Mouse (Mus musculus) kidney, postnatal 25 days (tissue): ENCODE measurements around the gene Rapgef2.
"Not testable (repeated sequence)": the region's sequence is repeated elsewhere in the genome, so short reads cannot be mapped to it uniquely, and the experiment has no call there.

ENCODE experiments used
- DNase-seq, 2 experiments: peaks; one replicate each; pipeline ENCODE4 v3.0.0; 2021; ENCODE audit warnings: mixed read lengths in 2 of 2

The Rapgef2 gene

GRCm38 (mm10) chr3:79233478-79234415 lies 52.6 kb downstream of the Rapgef2 start:
- peak in 1 of 2 experiments; percentile 39 for DNase-seq

- no peak for DNase-seq
Observed at GRCm38 (mm10) chr3:79230718-79231117, 55.6 kb downstream of the Rapgef2 start.

DNA sequence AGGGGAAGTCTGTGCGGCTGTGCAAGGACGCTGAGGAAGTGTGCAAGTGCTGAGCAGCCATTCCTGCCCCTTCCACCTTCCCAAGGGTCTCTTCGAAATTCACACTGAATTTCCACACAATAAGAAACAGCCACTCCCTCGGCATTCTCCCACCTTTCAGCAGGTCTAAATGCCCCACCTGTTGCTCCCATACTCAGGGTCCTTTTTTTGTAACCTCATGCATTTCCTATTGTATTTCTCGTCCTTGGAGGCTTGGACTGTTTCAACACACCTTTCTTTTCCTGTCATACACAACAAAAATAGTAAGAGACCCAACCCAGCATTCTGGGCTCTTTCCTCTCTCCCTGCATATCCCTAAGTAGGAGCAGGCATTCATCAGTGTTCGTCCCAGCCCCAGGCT lies 56.8 kb downstream of the Rapgef2 start:
- no peak for DNase-seq

DNA sequence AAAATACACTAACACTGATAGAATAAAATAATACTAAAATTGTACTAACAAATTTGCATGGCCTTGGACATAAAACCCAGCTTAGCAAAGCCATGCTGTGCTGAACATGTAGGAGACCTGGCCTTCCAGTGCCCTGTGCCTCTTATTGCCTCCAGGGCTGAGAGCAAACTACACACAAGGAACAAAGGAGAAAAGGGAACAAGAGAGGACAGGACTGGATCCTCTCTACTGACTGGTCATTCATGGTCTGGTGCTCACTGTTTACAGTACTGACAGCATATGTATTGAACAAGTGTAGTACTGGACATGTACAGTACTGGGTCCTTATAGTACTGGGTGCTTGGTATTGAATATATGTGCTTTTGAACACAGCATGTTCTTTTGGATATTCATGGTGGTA lies 58.0 kb downstream of the Rapgef2 start:
- DNase-seq = no peak

DNA sequence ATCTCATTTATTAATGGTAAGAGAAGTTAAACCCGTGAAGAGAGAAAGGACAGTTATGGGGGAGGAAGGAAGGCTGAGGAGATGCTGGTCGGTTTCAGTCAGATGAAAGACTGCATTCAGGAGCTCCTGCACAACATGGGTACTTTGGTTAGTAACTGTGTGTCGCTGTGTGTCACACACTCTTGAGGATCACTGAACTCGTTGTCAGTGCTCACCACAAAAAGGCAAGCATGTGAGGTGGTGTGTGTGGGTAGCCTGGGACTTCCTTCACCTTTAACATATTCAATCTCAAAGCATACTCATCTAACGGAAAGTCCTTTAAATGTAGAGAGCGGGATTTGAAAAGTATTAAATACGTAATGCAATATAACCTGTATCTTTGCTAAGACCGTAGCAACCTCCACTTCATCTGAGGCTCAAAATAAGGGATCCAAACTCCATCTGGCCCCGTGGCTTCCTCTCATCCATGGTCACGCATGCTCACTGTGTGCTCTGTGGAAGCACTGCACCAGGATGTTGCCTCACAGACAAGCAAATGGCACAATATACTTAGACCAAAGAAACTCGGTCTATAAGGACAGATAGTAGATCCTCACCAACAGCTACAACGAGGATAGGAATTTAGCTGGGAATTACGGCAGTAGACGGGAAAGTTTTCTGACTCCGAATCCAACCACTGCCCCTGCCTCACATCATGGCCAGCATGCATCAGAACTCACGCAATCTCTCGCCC lies 58.8 kb downstream of the Rapgef2 start:
- DNase-seq = no peak

DNA sequence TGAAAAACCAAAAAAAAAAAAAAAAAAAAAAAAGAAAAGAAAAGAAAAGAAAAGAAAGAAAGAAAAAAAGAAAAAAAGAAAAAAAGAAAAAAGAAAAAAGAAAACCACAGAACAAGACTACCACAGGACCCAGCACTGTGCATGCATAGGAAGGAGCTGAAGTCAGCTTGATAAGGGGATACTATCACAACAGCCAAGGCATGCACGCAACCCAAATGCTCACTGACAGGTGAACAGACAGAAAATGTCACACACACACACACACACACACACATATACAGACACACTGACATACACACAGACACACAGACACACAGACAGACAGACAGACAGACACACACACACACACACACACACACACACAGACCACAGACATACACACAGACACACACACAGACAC lies 59.5 kb downstream of the Rapgef2 start:
- not testable (repeated sequence) for DNase-seq

DNA sequence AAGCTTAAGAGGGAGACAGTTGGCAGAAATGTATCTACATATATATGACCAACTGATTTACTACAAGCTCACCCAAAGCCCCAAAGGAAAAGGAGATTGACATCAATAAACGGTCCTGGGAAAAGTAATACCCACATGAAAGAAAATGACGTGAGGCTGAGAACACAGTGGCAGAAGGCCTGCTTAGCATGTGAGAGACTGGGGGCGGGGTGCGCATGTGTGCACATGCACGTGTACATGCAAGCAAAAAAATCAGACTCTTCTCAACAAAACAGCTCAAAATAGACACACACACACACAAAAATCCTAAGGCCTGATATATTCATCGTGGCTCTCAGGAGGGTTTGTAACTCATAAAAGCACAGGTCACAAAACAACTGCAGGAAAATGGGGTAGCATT lies 60.4 kb downstream of the Rapgef2 start:
- DNase-seq = no peak

DNA sequence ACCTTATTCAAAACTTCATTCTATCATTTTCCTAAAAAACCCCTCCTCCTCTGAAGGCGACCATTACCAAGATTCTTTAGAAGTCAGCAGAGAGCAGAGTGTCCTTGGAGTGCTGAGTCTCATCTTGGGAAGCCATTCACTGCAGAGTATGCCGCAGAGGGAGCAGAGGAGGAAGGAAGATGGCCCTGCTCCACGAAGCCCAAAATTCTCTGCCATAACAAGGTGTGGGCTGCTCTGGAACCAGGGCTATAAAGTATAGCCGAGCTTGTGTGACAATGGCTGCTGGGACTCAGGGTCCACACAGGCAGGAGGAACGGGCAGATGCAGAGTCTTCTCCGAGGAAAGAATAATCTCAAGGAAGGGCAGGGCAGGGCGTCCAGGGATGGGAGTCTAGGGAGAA lies 62.0 kb downstream of the Rapgef2 start:
- no peak for DNase-seq

GRCm38 (mm10) chr3:79223281-79223680 lies 63.0 kb downstream of the Rapgef2 start:
- peak in 1 of 2 experiments; percentile 49 for DNase-seq

GRCm38 (mm10) chr3:79222192-79222960 lies 63.9 kb downstream of the Rapgef2 start:
- peak; percentile 53 for DNase-seq

DNA sequence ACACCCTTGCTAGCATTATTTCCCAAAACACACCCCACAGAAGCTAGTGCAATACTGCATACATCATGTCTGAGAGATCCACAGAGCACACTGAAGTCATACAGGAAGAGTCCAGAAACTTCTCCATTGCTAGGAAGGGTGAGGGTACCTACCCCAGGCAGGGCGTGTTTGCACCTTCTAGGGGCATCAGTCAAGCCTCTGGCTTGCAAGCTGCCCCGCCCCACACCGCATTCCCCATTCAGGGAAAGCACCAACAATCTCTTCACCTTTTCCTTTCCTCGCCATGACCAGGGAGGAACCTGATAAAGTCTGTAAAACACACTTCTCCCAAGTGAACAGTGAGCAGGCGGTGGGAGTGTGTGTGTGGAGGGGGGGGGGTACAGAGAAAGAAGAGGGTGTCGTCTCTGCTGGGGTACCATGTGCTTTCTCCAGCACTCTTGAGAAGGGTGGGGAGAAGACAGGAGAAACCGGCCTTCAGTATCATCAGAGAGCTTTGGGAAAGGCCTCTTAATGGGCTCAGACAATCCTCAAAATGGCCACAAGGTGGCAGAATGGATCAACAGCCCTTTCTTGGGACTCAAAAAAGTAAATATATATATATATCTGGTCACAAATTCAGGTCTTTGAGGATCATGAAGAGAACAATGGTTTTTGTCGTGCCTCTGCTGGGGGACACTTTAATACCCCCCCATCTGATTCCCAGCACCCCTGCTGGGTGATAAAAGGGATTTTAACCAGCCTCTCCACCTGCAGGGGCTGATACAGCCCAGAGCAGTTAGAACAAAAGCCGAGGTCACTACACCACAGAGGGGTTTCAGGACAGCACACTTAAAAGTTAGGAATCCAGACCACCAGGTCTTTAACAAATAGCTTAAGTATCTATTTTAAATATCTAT lies 64.8 kb downstream of the Rapgef2 start:
- DNase-seq = peak; percentile 70 to 83

DNA sequence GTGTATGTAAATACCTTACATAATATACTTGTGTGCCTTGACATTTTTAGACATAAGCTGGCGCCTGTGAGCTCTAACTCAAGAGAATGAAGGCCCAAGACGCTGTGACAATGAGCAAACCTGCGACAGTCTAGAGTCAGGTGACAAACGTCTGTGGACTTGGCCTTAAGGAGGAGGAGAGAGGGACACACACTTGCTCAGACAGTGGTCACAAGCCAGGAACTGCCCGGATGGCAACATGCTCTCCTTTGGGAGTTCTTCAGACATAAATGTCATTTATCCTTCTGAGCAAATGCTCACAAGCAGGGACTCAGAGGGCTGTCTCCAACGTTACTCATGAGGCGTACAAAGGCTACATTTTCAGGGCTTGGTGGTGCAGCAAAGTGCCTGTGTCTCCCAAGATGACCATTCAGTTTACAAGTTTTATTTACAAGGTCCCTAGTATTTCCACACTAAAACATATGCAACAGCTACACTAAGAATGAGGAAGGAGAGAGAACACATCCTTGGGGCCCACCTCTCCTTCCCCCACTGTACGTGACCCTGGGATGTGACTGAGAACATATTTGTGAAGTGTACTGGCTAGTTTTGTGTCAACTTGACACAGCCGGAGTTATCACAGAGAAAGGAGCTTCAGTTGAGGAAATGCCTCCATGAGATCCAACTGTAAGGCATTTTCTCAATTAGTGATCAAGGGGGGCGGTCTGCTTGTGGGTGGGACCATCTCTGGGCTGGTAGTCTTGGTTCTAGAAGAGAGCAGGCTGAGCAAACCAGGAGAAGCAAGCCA lies 67.0 kb downstream of the Rapgef2 start:
- DNase-seq = no peak

GRCm38 (mm10) chr3:79218566-79219051 lies 67.7 kb downstream of the Rapgef2 start:
- peak in 1 of 2 experiments; percentile 69 for DNase-seq

- DNase-seq = no peak
Observed at GRCm38 (mm10) chr3:79210243-79210642, 76.1 kb downstream of the Rapgef2 start.

DNA sequence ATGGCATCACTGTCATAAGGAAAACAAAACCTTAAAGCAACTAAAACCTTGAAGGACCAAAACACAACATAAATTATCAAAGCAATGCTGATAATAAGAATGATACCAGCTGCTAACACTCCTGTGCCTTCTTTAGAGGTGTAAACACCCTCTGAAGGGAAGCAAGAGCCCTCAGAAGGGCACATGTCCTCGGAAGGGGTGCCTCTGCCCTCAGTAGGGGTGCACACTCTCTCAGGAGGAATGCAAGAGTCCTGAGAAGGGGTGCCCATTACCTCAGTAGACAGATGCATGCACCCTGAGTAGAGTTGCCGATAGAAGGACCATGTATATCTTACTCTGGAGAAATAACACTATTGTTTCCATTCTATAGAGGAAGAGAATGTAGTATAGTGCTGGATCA lies 79.1 kb downstream of the Rapgef2 start:
- no peak for DNase-seq

- DNase-seq = no peak
Observed at GRCm38 (mm10) chr3:79206524-79206923, 79.8 kb downstream of the Rapgef2 start.

DNA sequence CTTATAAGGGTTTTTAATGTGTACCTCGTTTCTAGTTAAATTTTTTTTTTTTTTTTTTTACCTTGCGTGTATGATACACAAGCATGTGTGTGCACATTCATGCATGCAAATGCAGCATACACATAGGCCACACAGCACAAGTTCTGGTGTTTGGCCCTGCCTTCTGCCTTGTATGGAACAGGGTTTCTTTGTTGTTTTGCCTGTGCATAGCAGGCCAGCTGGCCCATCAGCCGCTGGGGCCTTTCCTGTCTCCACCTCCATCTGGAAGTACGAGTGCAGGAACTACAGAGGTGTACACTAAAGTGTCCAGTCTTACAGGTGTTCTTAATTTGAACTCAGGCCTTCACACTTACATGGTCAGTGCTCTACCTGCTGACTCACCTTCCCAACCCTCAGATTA lies 80.3 kb downstream of the Rapgef2 start:
- no peak for DNase-seq

- DNase-seq = no peak
Observed at GRCm38 (mm10) chr3:79205112-79205511, 81.2 kb downstream of the Rapgef2 start.

- DNase-seq = no peak
Observed at GRCm38 (mm10) chr3:79204261-79204660, 82.1 kb downstream of the Rapgef2 start.

GRCm38 (mm10) chr3:79203821-79204220 lies 82.5 kb downstream of the Rapgef2 start:
- no peak for DNase-seq

DNA sequence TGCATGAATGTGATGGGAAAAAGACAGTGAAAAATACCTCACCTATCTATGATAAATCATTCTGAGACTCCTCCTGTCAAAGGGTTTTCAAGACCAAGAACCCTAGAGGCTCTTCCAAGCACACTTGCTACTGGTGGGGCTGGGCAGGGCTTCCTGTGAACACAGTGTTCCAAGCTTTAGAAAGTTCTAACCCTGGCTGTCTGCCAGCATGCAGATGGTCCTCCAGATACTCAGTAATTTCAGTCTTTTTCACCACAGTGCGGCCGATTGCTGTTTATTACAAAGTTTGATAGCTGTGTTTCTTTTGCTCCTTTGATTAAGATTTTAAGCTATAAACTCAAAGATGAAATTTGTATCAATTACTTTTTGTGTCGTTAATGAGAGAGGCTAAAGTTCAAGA lies 83.1 kb downstream of the Rapgef2 start:
- DNase-seq = peak; percentile 90 to 93
